Mouse (Mus musculus) liver (tissue): ENCODE measurements around the gene Glod5.
"Not testable (repeated sequence)": the region's sequence is repeated elsewhere in the genome, so short reads cannot be mapped to it uniquely, and the experiment has no call there.

Experiments
- DNase-seq: peaks from one replicate; pipeline ENCODE4 v3.0.0-alpha.2; 2020; ENCODE audit warnings: mixed read lengths

Gene Glod5

DNA sequence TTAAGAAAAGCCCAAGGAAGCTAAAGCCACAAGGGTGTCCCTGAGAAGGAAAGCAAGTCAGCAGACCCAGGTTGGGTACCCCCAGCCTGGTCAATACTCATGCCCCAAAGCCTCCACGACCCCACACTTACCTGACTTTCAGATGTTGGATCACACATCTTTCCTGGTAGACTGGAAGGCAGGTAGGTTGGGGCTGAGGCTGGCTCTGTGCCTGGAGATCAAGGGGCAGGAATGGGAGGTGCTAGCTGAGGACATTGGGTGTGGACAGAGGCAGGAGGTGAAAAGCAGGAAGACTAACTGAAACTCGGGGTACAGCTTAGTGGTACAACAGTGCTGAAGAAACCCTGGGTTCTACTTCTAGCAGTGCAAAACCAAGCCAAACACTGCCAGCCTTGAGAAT lies at the start of gene Glod5:
Glod5 (minus strand) TSS at position 207 of the 400 bp plus-strand sequence.
- DNase-seq: no peak

DNA sequence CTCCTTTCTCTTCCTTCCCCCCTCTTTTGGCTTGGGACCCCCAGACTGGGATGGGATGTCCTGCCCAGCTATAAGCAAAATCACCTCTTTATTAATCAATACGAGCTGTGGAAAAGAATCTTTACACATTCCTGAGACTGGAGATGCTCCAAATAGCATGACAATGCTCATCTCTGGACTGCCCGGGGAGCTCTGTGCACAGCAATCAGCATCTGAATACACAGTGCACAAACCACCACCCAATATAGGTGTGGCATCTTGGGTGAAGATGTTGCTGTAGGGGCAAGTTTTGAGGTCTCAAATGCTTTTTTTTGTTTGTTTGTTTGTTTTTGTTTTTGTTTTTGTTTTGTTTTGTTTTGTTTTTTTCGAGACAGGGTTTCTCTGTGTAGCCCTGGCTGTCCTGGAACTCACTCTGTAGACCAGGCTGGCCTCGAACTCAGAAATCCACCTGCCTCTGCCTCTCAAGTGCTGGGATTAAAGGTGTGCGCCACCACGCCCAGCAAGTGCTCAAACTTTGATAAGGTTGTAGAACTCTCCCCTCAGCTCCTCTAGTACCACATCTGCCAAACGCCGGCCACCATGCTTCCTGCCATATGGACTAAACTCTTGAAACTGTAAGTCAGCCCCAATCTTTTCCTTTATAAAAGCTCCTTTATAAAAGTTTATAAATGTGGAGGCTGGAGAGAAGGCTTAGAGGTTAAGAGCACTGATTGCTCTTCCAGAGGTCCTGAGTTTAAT lies 32.9 kb upstream of the Glod5 start:
- not testable (repeated sequence) for DNase-seq

GRCm38 (mm10) chrX:8033009-8033408 lies 14.7 kb upstream of the Glod5 start:
- no peak for DNase-seq

GRCm38 (mm10) chrX:8026811-8027210 lies 8.5 kb upstream of the Glod5 start:
- no peak for DNase-seq

GRCm38 (mm10) chrX:8024795-8025194 lies 6.5 kb upstream of the Glod5 start:
- no peak for DNase-seq

- DNase-seq: peak; percentile 14
These were observed 2.0 kb upstream of the Glod5 start for GRCm38 (mm10) chrX:8020111-8020778.

DNA sequence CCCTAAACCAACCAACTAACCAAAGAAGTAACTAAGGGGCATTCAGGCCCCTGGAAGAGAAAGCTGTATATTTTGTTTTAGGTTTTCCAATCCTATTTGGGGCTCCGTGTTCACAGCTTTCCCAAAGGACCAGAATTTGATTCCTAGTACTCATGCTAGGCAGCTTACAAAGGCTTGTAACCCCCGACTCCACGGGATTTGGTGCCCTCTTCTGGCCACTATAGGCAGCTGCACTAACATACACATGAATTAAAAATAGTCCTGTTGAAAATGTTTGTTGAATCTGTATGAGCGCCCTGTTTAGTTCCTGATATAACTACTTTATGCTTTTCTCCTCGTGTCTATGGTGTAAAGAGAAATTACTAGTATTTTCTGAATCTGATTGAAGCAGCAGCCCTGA lies 1.1 kb downstream of the Glod5 start:
- DNase-seq: peak; percentile 61

DNA sequence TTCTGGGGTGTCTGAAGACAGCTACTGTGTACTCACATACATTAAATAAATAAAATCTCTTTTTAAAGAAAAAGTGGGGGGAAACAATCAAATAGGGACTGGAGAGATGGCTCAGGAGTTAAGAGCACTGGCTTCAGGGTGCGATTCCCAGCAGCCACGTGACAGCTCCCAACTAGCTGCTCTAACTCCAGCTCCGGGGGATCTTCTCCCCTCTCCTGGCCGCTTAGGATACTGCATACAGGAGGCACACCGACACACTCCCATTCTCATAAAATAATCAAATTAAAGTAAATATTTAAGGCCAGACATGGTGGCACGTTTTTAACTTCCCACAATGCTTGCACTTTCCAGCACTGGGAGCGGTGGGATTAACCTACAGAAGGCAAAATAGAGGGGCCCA lies 2.6 kb downstream of the Glod5 start:
- DNase-seq: peak; percentile 27

GRCm38 (mm10) chrX:8013569-8014314 lies 4.5 kb downstream of the Glod5 start:
- DNase-seq: no peak

GRCm38 (mm10) chrX:8013157-8013556 lies 5.1 kb downstream of the Glod5 start:
- no peak for DNase-seq

DNA sequence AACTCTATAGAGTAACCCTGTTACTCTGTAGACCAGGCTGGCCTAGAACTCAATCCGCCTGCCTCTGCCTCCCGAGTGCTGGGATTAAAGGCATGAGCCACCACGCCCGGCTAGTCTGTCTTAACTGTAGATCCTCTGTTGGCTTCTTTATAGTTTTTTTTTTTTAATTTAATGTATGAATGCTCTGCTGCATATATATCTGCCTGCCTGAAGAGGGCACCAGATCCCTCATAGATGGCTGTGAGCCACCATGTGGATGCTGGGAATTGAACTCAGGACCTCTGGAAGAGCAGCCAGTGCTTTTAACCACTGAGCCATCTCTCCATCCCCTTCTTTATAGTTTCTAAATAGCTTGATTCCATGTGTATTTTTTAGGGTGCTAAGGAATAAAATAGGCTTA lies 8.9 kb downstream of the Glod5 start:
- DNase-seq: peak; percentile 16

- DNase-seq: peak; percentile 8
These were observed 9.7 kb downstream of the Glod5 start for GRCm38 (mm10) chrX:8008543-8008942.

DNA sequence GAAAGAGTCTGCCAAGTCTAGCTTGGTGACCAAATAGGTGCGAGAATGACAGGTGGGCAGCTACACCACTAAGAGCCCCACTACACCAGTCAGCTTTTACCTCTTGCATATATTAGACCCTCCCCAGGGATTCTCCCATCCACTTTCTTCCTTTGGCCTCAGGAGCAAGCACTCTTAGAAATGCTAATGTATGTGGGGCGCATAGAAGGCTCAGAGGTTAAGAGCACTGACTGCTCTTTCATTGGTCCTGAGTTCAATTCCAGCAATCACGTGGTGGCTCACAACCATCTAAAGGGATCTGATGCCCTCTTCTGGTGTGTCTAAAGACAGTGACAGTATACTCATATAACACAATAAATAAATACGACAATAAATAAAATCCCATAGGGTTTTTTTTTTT lies 15.3 kb downstream of the Glod5 start:
- DNase-seq: no peak

GRCm38 (mm10) chrX:8002001-8002400 lies 16.3 kb downstream of the Glod5 start:
- DNase-seq: no peak

DNA sequence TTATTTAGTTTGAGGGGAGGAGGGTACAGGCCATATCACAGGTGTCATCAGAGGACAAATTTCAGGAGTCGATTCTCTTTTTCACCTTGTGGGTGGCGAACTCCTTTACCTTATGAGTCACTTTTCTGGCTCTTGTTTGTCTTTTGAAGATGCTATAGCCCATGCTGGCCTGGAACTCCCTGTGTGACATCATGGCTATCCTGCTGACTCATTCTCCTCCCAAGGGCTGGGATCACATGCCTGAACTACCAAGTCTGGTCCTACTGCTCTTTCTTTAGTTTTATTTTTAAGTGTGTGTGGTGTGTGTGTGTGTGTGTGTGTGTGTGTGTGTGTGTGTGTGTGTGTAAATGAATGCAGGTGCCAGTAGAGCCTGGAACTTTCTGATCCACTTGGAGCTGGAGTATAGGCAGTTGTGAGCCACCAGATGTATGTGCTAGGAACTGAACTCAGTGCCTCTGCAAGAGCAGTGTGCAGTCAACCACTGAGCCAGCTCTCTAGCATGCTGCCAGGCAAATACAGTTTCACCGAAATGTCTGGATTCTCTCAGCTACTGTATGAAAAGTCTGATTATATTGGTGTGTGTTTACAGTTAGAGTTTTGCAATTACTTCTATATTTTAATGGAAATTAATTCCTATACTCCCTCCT lies 17.6 kb downstream of the Glod5 start:
- peak; percentile 64 for DNase-seq

- DNase-seq: peak; percentile 72
These were observed 25.1 kb downstream of the Glod5 start for GRCm38 (mm10) chrX:7993068-7993735.

GRCm38 (mm10) chrX:7992379-7993067 lies 25.8 kb downstream of the Glod5 start:
- DNase-seq: peak; percentile 74

- no peak for DNase-seq
These were observed 36.9 kb downstream of the Glod5 start for GRCm38 (mm10) chrX:7981368-7981767.

DNA sequence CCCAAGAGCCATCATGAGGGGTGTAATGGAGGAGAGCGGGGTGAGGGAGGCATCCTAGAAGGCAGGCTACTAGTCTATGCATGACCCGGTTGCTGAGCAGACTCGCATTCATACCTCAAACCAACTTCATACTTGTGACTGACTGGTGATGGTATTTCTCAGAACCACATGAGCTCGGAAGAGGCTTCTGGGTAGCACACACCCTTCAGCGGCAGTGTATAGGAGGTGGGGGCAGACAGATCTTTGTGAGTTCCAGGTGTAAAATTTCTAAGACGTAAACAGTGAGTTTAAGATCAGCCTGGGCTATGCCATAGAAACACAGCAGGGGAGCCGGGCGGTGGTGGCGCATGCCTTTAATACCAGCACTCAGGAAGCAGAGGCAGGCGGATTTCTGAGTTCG lies 40.4 kb downstream of the Glod5 start, which contains the start of gene Gata1:
Gata1 (minus strand) TSS at position 180 of the 400 bp plus-strand sequence.
- DNase-seq: no peak

- peak; percentile 91 for DNase-seq
These were observed 47.0 kb downstream of the Glod5 start for GRCm38 (mm10) chrX:7971292-7971691.

- DNase-seq: no peak
These were observed 49.4 kb downstream of the Glod5 start for GRCm38 (mm10) chrX:7968899-7969298.

DNA sequence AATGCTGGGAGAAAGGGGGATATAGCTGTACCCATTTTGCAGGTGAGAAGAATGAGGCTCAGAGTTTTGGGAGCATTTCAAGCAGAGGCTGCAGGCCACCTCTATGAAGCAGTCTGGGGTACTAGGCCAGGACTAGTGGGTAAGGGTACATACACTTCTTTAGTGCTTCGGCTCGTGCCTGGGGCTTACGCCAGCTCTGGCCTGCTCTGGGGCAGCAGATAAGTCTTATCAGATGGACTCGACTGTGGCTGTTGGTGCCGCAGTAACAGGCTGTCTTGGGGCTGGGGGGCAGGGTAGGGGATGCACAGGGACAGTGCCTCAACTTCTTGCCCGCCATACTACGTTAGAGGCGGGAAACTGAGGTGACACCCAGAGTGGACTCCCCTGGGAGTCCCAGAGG lies 50.1 kb downstream of the Glod5 start:
- DNase-seq: peak; percentile 82
